Mouse (Mus musculus) liver, embryonic 14.5 days (tissue): ENCODE data around the gene Stxbp6. TPM values are rescaled to one million over a fixed set of nuclear protein-coding genes. Genes with fewer than 3 reads are reported as not detected.

ENCODE experiments used
- ATAC-seq: fragments of 200-750 bp; cut with Nextera tagmentation; 2 replicates; pipeline ENCODE4 v1.8.0; 2017; ENCODE audit warnings: moderate number of reproducible peaks, mild to moderate bottlenecking, moderate library complexity; ENCODE audit not compliant: insufficient read depth
- DNase-seq, 3 experiments: peaks; one replicate each; pipeline ENCODE4 v3.0.0-alpha.2; 2012 to 2013; ENCODE audit warnings: low read depth in 3 of 3, low spot score in 3 of 3
- H3K27ac ChIP-seq: fragments of 300-500 bp; sonication (generic); 2 replicates; pipeline ENCODE4 v1.5.1; 2014; ENCODE audit warnings: moderate library complexity, mild to moderate bottlenecking, control low read depth, inconsistent platforms
- H3K27me3 ChIP-seq: fragments of 300-500 bp; sonication (generic); 2 replicates; pipeline ENCODE4 v1.6.1; 2014; ENCODE audit warnings: mild to moderate bottlenecking, low read length, moderate library complexity; ENCODE audit not compliant: control insufficient read depth, insufficient read depth
- H3K36me3 ChIP-seq: fragments of 300-500 bp; sonication (generic); replicated peaks from 2 replicates; pipeline ENCODE4 v1.6.1; 2014; ENCODE audit warnings: low read depth; ENCODE audit not compliant: control insufficient read depth, insufficient read depth
- H3K4me1 ChIP-seq, 2 experiments: fragments of 200-500 bp in 1 of 2; fragments of 300-500 bp in 1 of 2; sonication (generic) in 1 of 2; replicated peaks; 2 replicates each; pipeline ENCODE4 v1.6.1; 2012 to 2014; ENCODE audit warnings: antibody characterized with exemption in 1 of 2, inconsistent platforms in 1 of 2, low read length in 1 of 2; ENCODE audit not compliant: control insufficient read depth in 2 of 2, insufficient read depth in 2 of 2
- H3K4me2 ChIP-seq: fragments of 300-500 bp; sonication (generic); 2 replicates; pipeline ENCODE4 v1.6.1; 2014; ENCODE audit warnings: low read depth, mild to moderate bottlenecking, control low read depth, moderate library complexity
- H3K4me3 ChIP-seq, 2 experiments: fragments of 200-500 bp in 1 of 2; fragments of 300-500 bp in 1 of 2; sonication (generic) in 1 of 2; 2 replicates each; pipeline ENCODE4 v1.5.1; 2012 to 2014; ENCODE audit warnings: low read depth in 2 of 2, low read length in 2 of 2, mild to moderate bottlenecking in 2 of 2, control low read depth in 1 of 2, inconsistent platforms in 1 of 2, moderate library complexity in 1 of 2; ENCODE audit not compliant: insufficient read depth in 1 of 2
- H3K9ac ChIP-seq: fragments of 300-500 bp; sonication (generic); replicated peaks from 2 replicates; pipeline ENCODE4 v1.6.1; 2014; ENCODE audit warnings: mild to moderate bottlenecking, control low read depth, moderate library complexity
- H3K9me3 ChIP-seq: fragments of 300-500 bp; sonication (generic); 2 replicates; pipeline ENCODE4 v1.6.1; 2016; ENCODE audit warnings: low read length, mixed read lengths; ENCODE audit not compliant: control insufficient read depth
- CTCF ChIP-seq: IDR thresholded peaks from 2 replicates; pipeline ENCODE4 v1.5.1; 2016; ENCODE audit warnings: antibody characterized with exemption, low read depth, control low read depth
- EP300 ChIP-seq: IDR thresholded peaks from 2 replicates; pipeline ENCODE4 v1.6.1; 2016; ENCODE audit warnings: antibody characterized with exemption, low read depth
- WGBS: fragments of 180-500 bp; shearing (Covaris S2); extraction: QIAGEN DNeasy Blood & Tissue Kit; methylation state at CpG from one replicate; pipeline ENCODE4 v1.1.7; 2014; ENCODE audit not compliant: insufficient replicate concordance; 5-methylcytosine and 5-hydroxymethylcytosine counted together
- polyA plus RNA-seq, 2 experiments: library from polyadenylated mRNA; depleted of rRNA in 1 of 2; stranded (reverse) in 1 of 2; unstranded in 1 of 2; fragments of >200 nt; fragmentation: Nextera tagmentation in 1 of 2; extraction: Ambion mirVana in 1 of 2; gene quantifications; 2 replicates each; pipeline versions ENCODE4 v1.2.1 to v1.2.3; 2012 to 2014

Gene Stxbp6
- polyA plus RNA-seq, 2 experiments = 2.6 to 3.0 TPM

- no peak for DNase-seq
- TF ChIP-seq CTCF = no peak
- TF ChIP-seq EP300 = no peak
- Histone ChIP-seq H3K27me3 (no peaks in the 10 kb centered on the region), H3K27ac (no peak overlapping the region), H3K9me3 (no peaks in the 10 kb centered on the region), H3K4me1 (peaks cover 0 to 2% of the 10 kb centered on the region in 2 experiments; a peak in 1 of 4 replicates), H3K36me3 (no peaks in the 10 kb centered on the region), H3K4me2 (no peak overlapping the region), H3K9ac (no peak overlapping the region), H3K4me3 (no peak overlapping the region)
- ATAC-seq = no peak
- WGBS = 43% methylated on average over 1 of the region's 1 CpGs
Measured at GRCm38 (mm10) chr12:45001996-45002395, 72.5 kb downstream of the Stxbp6 start.

GRCm38 (mm10) chr12:44997422-44997821, 77.1 kb downstream of the Stxbp6 start:
- peaks cover 0 to 2% of the 10 kb centered on the region in 2 experiments; a peak in 1 of 4 replicates for H3K4me1 ChIP-seq
- no peak for ATAC-seq
- H3K27me3 ChIP-seq = no peaks in the 10 kb centered on the region
- H3K27ac ChIP-seq = no peak overlapping the region
- no peak overlapping the region for H3K4me2 ChIP-seq
- DNase-seq = no peak
- no peak overlapping the region for H3K4me3 ChIP-seq
- whole genome bisulfite sequencing = 44% methylated on average over 4 of the region's 4 CpGs
- no peaks in the 10 kb centered on the region for H3K9me3 ChIP-seq
- no peak overlapping the region for H3K9ac ChIP-seq
- no peak for TF ChIP-seq CTCF
- TF ChIP-seq EP300 = no peak
- H3K36me3 ChIP-seq = no peaks in the 10 kb centered on the region

- DNase-seq = peak in 1 of 3 experiments; percentile 2
- Histone ChIP-seq H3K4me2 (no peak overlapping the region), H3K36me3 (no peaks in the 10 kb centered on the region), H3K9me3 (no peaks in the 10 kb centered on the region), H3K4me3 (no peak overlapping the region), H3K9ac (no peak overlapping the region), H3K27me3 (no peaks in the 10 kb centered on the region), H3K4me1 (peaks cover 0 to 2% of the 10 kb centered on the region in 2 experiments; a peak in 1 of 4 replicates), H3K27ac (no peak overlapping the region)
- ATAC-seq = no peak
- TF ChIP-seq EP300 = no peak
- no peak for TF ChIP-seq CTCF
- 61% methylated on average over 3 of the region's 3 CpGs for WGBS
Measured at GRCm38 (mm10) chr12:44996897-44997296, 77.6 kb downstream of the Stxbp6 start.

GRCm38 (mm10) chr12:44996274-44996673, 78.2 kb downstream of the Stxbp6 start:
- TF ChIP-seq EP300 (no peak), CTCF (no peak)
- DNase-seq = no peak
- Histone ChIP-seq H3K9ac (no peak overlapping the region), H3K4me3 (no peak overlapping the region), H3K36me3 (no peaks in the 10 kb centered on the region), H3K9me3 (no peaks in the 10 kb centered on the region), H3K4me1 (peaks cover 0 to 2% of the 10 kb centered on the region in 2 experiments; a peak in 1 of 4 replicates), H3K27me3 (no peaks in the 10 kb centered on the region), H3K27ac (no peak overlapping the region), H3K4me2 (no peak overlapping the region)
- no peak for ATAC-seq
- 23% methylated on average over 2 of the region's 2 CpGs for WGBS

- no peak overlapping the region for H3K9ac ChIP-seq
- H3K9me3 ChIP-seq = no peaks in the 10 kb centered on the region
- DNase-seq (no peak), ATAC-seq (no peak)
- WGBS = 66% methylated on average over 3 of the region's 3 CpGs
- H3K4me2 ChIP-seq = no peak overlapping the region
- H3K4me1 ChIP-seq = peaks cover 0 to 2% of the 10 kb centered on the region in 2 experiments; a peak in 1 of 4 replicates
- H3K36me3 ChIP-seq = no peaks in the 10 kb centered on the region
- H3K27ac ChIP-seq = no peak overlapping the region
- TF ChIP-seq CTCF = no peak
- TF ChIP-seq EP300 = no peak
- no peak overlapping the region for H3K4me3 ChIP-seq
- no peaks in the 10 kb centered on the region for H3K27me3 ChIP-seq
Measured at GRCm38 (mm10) chr12:44993391-44993790, 81.1 kb downstream of the Stxbp6 start.
